ENCODE assay signal across 23 mouse cellular contexts in the genomic region with DNA sequence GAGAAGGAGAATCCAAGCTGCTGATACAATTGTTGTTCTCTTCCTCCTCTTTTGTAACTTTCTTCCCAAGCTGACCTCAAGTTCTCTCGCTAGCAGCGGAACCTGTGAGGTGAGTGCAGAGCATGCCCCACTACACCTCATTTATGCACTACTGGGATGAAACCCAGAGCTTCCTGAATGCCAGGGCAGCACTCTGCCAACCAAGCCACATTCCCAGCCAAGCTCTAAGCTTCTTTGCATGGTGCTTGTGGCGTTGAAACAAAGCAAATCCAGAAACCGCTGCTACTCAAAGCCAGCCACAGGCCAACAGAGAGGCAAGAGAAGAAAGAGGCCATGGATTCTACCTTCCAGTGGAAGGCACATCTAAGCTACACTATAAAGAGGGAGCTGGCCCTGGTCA. TPM values are rescaled to one million over a fixed set of nuclear protein-coding genes. Genes with fewer than 3 reads are reported as not detected.
A peak's percentile ranks its signal among the peaks of the same experiment; 100 is the strongest.
DNase-seq lines count a peak whose midpoint lies in the region; ATAC-seq and TF ChIP-seq lines count a peak whose summit lies in the region.
"Had no signal": no experiment of that assay in that cellular context is flagged by ENCODE, and none has a peak within 500 bp of the region (broad histone marks: within the 10 kb centered on the region; RNA-seq: fewer than 3 reads in every experiment).

No protein-coding gene starts in this region.

- H3K9me3 ChIP-seq in midbrain, postnatal 0 days (ENCODE audit: low read length): no peaks in the 10 kb centered on the region
- H3K9me3 ChIP-seq in midbrain, embryonic 15.5 days: no peaks in the 10 kb centered on the region
- H3K9me3 ChIP-seq: embryonic facial prominence, embryonic 15.5 days; forebrain, embryonic 10.5 days; heart, embryonic 15.5 days; hindbrain, embryonic 10.5 days; hindbrain, embryonic 15.5 days had no signal

- H3K4me1 ChIP-seq in midbrain, postnatal 0 days (ENCODE audit: insufficient read depth, low read length): no peaks in the 10 kb centered on the region
- H3K4me1 ChIP-seq in midbrain, embryonic 15.5 days: no peaks in the 10 kb centered on the region
- H3K4me1 ChIP-seq: embryonic facial prominence, embryonic 15.5 days; forebrain, embryonic 10.5 days; heart, embryonic 15.5 days; hindbrain, embryonic 10.5 days; hindbrain, embryonic 15.5 days had no signal

- H3K27me3 ChIP-seq in midbrain, postnatal 0 days (ENCODE audit: insufficient read depth, low read length): no peaks in the 10 kb centered on the region
- H3K27me3 ChIP-seq in midbrain, embryonic 15.5 days (replicated peaks): no peaks in the 10 kb centered on the region
- H3K27me3 ChIP-seq: embryonic facial prominence, embryonic 15.5 days; heart, embryonic 15.5 days; hindbrain, embryonic 15.5 days had no signal

- H3K36me3 ChIP-seq in midbrain, postnatal 0 days (ENCODE audit: insufficient read depth, low read length): no peaks in the 10 kb centered on the region
- no peaks in the 10 kb centered on the region for H3K36me3 ChIP-seq in midbrain, embryonic 15.5 days (replicated peaks)
- H3K36me3 ChIP-seq: embryonic facial prominence, embryonic 15.5 days; forebrain, embryonic 10.5 days; heart, embryonic 15.5 days; hindbrain, embryonic 10.5 days; hindbrain, embryonic 15.5 days had no signal

- intact Hi-C loops in heart, postnatal 25 days (cut with DNase I): no loop called here

- TF ChIP-seq CTCF in midbrain, postnatal 0 days (IDR thresholded peaks at IDR 0.05): no peak

- no peak overlapping the region for H3K4me3 ChIP-seq in midbrain, postnatal 0 days (ENCODE audit: low read depth, low read length)
- H3K4me3 ChIP-seq in midbrain, embryonic 15.5 days: no peak overlapping the region
- H3K4me3 ChIP-seq: embryonic facial prominence, embryonic 15.5 days; erythroblast, embryonic 14.5 days; forebrain, embryonic 10.5 days; heart, adult 2 months; heart, embryonic 15.5 days; hindbrain, embryonic 10.5 days; hindbrain, embryonic 15.5 days had no signal

- no peak for ATAC-seq in midbrain, postnatal 0 days (ENCODE audit: low FRiP score)
- ATAC-seq in midbrain, embryonic 15.5 days (replicated peaks): no peak
- ATAC-seq: inflammation-experienced regulatory T-cells, adult 6 months; intestine, postnatal 0 days had no signal

- WGBS in midbrain, postnatal 0 days: 71% methylated on average over 4 of the region's 4 CpGs
- WGBS in midbrain, embryonic 15.5 days: 83% methylated on average over 4 of the region's 4 CpGs

- H3K4me2 ChIP-seq in midbrain, postnatal 0 days (ENCODE audit: low read depth, low read length, poor library complexity, severe bottlenecking): no peak overlapping the region
- H3K4me2 ChIP-seq in midbrain, embryonic 15.5 days: no peak overlapping the region
- H3K4me2 ChIP-seq: embryonic facial prominence, embryonic 15.5 days; heart, embryonic 11.5 days; heart, embryonic 15.5 days; hindbrain, embryonic 15.5 days had no signal

- DNase-seq in cerebellum, postnatal 36 days: peak; percentile 4 to 6
- DNase-seq in cerebellum, adult 11 months: no peak
- peak; percentile 85 for DNase-seq in heart, adult 11 months
- DNase-seq in heart, postnatal 25 days (ENCODE audit: low spot score): no peak
- DNase-seq in midbrain, postnatal 0 days (ENCODE audit: low spot score): peak; percentile 35
- no peak for DNase-seq in thymus, postnatal 14 days
- DNase-seq: adrenal gland, adult 8-10 months; adrenal gland, postnatal 36 days; embryo, embryonic 11 days; gastrocnemius, postnatal 10 days; heart, adult 2 months; heart, postnatal 14 days; kidney, adult 8-10 months had no signal

- H3K9ac ChIP-seq in midbrain, postnatal 0 days (replicated peaks; ENCODE audit: low read length, poor library complexity, severe bottlenecking): no peak overlapping the region
- H3K9ac ChIP-seq in midbrain, embryonic 15.5 days: no peak overlapping the region
- H3K9ac ChIP-seq: embryonic facial prominence, embryonic 15.5 days; heart, embryonic 15.5 days; hindbrain, embryonic 15.5 days had no signal

- H3K27ac ChIP-seq in midbrain, postnatal 0 days (ENCODE audit: low read depth, low read length): no peak overlapping the region
- no peak overlapping the region for H3K27ac ChIP-seq in midbrain, embryonic 15.5 days
- H3K27ac ChIP-seq: embryonic facial prominence, embryonic 15.5 days; forebrain, embryonic 10.5 days; heart, adult 2 months; heart, embryonic 15.5 days; hindbrain, embryonic 10.5 days; hindbrain, embryonic 15.5 days had no signal

RNA-seq across cellular contexts. Expression of gene Rnf103, which starts 25.9 kb away (rescaled TPM):
- total RNA-seq in heart, postnatal 25 days (2021): 10 to 100 TPM; 21.7 to 26.1 TPM
- total RNA-seq in midbrain, postnatal 0 days (2014; rRNA removed): 33.9 and 39.6 TPM in 2 replicates
- 21.5 and 23.2 TPM in 2 replicates for polyA plus RNA-seq in midbrain, postnatal 0 days (2015; fragmentation: Nextera tagmentation; extraction: Ambion mirVana)
- polyA plus RNA-seq in midbrain, embryonic 15.5 days (2015; fragmentation: Nextera tagmentation; extraction: Ambion mirVana): 24.9 and 26.0 TPM in 2 replicates

RNA-seq across cellular contexts. Expression of gene Rmnd5a, which starts 27.3 kb away (rescaled TPM):
- total RNA-seq in heart, postnatal 25 days (2021): 10 to 100 TPM; 65.8 to 72.8 TPM
- total RNA-seq in midbrain, postnatal 0 days (2014; rRNA removed): 41.8 and 54.7 TPM in 2 replicates
- polyA plus RNA-seq in midbrain, postnatal 0 days (2015; fragmentation: Nextera tagmentation; extraction: Ambion mirVana): 6.5 and 7.8 TPM in 2 replicates
- 9.3 and 10.9 TPM in 2 replicates for polyA plus RNA-seq in midbrain, embryonic 15.5 days (2015; fragmentation: Nextera tagmentation; extraction: Ambion mirVana)

Comparison
In these comparisons a context has a peak if more than half of its experiments do, and no peak if none do; other contexts are left out.
1. DNase-seq: peak in cerebellum, postnatal 36 days (2 of 2), heart, adult 11 months (single experiment) and midbrain, postnatal 0 days (single experiment); none in cerebellum, adult 11 months (single experiment), heart, postnatal 25 days (single experiment) and thymus, postnatal 14 days (single experiment).